ENCODE assay signal across 15 mouse cellular contexts in genomic region chr6:45841626-45842341, GRCm38 (mm10).
"Had no signal": no experiment of that assay in that cellular context is flagged by ENCODE, and none has a peak within 500 bp of the region (broad histone marks: within the 10 kb centered on the region; RNA-seq: fewer than 3 reads in every experiment).

No protein-coding gene starts in this region.

- H3K9ac ChIP-seq: neural tube, embryonic 15.5 days; stomach, embryonic 15.5 days had no signal

- H3K4me1 ChIP-seq: neural tube, embryonic 15.5 days; stomach, embryonic 15.5 days had no signal

- H3K4me3 ChIP-seq: neural tube, embryonic 15.5 days; stomach, embryonic 15.5 days had no signal

- DNase-seq: retina, postnatal 1 day; right cerebral cortex, adult 18-20 months; right cerebral cortex, postnatal 14 days; right cerebral cortex, postnatal 25 days; right cerebral cortex, postnatal 4 days; spleen, adult 18-20 months; thymus, adult 18-20 months; thymus, adult 2 months; thymus, postnatal 14 days; thymus, postnatal 25 days; thymus, postnatal 36 days; thymus, postnatal 4 days had no signal

- H3K4me2 ChIP-seq: neural tube, embryonic 15.5 days; stomach, embryonic 15.5 days had no signal

- H3K27me3 ChIP-seq: neural tube, embryonic 15.5 days; stomach, embryonic 15.5 days had no signal

- H3K9me3 ChIP-seq: neural tube, embryonic 15.5 days; stomach, embryonic 15.5 days had no signal

- H3K36me3 ChIP-seq: neural tube, embryonic 15.5 days; stomach, embryonic 15.5 days had no signal

- H3K27ac ChIP-seq: neural tube, embryonic 15.5 days; stomach, embryonic 15.5 days; stomach, postnatal 0 days had no signal
